Comparison of ENCODE assay signal across 11 mouse cellular contexts in the genomic region with DNA sequence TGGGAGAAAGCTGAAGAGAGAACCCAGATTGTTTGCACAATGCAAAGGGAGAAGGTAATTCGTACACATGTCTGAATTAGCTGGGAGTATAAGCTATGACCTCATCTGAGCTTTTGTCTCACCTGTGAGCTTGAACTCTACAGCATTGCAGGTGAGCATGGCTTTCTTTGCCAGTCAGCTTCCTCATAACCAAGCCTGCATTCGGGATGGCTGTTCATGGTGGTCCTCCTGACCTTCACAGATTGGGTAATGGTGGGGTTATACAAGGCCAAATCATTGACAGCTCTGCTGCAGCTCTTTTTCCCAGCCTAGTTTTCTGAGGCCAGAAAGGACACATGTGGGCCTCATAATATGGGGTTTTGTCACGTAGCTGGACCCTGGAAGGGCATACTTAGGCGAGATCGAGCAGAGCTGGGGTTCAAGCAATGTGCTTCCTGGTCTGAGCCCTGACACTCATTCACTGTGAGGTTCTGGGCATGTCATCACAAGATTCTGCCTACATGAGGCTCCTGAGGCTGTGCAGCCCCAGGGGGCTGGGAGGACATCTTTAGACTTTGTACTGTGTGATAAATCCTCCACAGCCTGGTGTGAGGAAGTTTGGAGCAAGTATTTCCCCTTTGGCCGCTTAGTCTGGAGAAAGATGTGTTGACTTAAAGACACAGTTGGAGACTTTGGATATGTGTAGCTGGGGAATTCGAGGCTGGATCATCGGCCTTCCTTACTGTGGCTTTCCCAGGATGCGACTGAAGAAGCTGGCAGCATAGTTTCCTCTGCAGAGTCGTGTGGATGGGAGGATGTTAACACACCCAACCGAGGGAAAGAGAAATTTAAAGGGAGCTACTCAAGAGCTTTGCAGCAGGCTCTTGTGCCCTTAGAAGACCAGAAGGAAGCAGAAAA. TPM values are rescaled to one million over a fixed set of nuclear protein-coding genes. Genes with fewer than 3 reads are reported as not detected.
A peak's percentile ranks its signal among the peaks of the same experiment; 100 is the strongest.
DNase-seq lines count a peak whose midpoint lies in the region; ATAC-seq and TF ChIP-seq lines count a peak whose summit lies in the region.
"Had no signal": no experiment of that assay in that cellular context is flagged by ENCODE, and none has a peak within 500 bp of the region (broad histone marks: within the 10 kb centered on the region; RNA-seq: fewer than 3 reads in every experiment).

No protein-coding gene starts in this region.

- peak overlapping the region; percentile 27; the same call in 1 of the 2 replicates for H3K4me3 ChIP-seq in kidney, adult 2 months (ENCODE audit: insufficient read depth, low read depth, low read length)
- no peak overlapping the region for H3K4me3 ChIP-seq in brown adipose tissue, adult 24 weeks (ENCODE audit: insufficient read depth, low read depth, low read length)
- no peak overlapping the region for H3K4me3 ChIP-seq in hindbrain, postnatal 0 days (ENCODE audit: low read length)
- H3K4me3 ChIP-seq: erythroblast, embryonic 14.5 days had no signal

- no peak overlapping the region for H3K9ac ChIP-seq in hindbrain, postnatal 0 days (replicated peaks; ENCODE audit: low read length)

- TF ChIP-seq POLR2A in kidney, adult 2 months (IDR thresholded peaks at IDR 0.05; ENCODE audit: low read depth, low read length) = no peak

- intact Hi-C loops in gastrocnemius, postnatal 14 days (cut with DNase I; ENCODE audit: low total_unique reads) = no loop called here

- H3K4me2 ChIP-seq in hindbrain, postnatal 0 days (ENCODE audit: low read depth, low read length) = no peak overlapping the region; the same call in 1 of the 2 replicates

- H3K36me3 ChIP-seq in kidney, adult 2 months (ENCODE audit: control insufficient read depth, insufficient read depth, low read length) = no peaks in the 10 kb centered on the region
- H3K36me3 ChIP-seq in hindbrain, postnatal 0 days (ENCODE audit: insufficient read depth, low read length) = no peaks in the 10 kb centered on the region

- TF ChIP-seq CTCF in kidney, adult 2 months (conservative IDR thresholded peaks at IDR 0.05; ENCODE audit: insufficient read depth, insufficient read length, low read depth, low read length) = no peak
- TF ChIP-seq CTCF in hindbrain, postnatal 0 days (IDR thresholded peaks at IDR 0.05; ENCODE audit: low read depth) = no peak

- no peaks in the 10 kb centered on the region for H3K27me3 ChIP-seq in kidney, adult 2 months (replicated peaks; ENCODE audit: control insufficient read depth, insufficient read depth, low read length)
- H3K27me3 ChIP-seq in hindbrain, postnatal 0 days (ENCODE audit: insufficient read depth, low read length) = no peaks in the 10 kb centered on the region

- no peaks in the 10 kb centered on the region for H3K9me3 ChIP-seq in hindbrain, postnatal 0 days (ENCODE audit: low read length)

- DNase-seq in kidney, adult 2 months = no peak
- no peak for DNase-seq in kidney, adult 11 months
- peak; percentile 27 for DNase-seq in gastrocnemius, postnatal 14 days
- peak; percentile 8 for DNase-seq in hindbrain, postnatal 0 days (ENCODE audit: low spot score)
- DNase-seq in urinary bladder, postnatal 36 days (ENCODE audit: low spot score in 2 of 2) = no peak
- DNase-seq in embryo, embryonic 10 days (ENCODE audit: low spot score) = no peak
- DNase-seq in c-Kit-positive CD71-positive TER-119-positive erythroid progenitor cells, embryonic 14.5 days (ENCODE audit: low spot score) = no peak
- DNase-seq: adrenal gland, postnatal 25 days; right cerebral cortex, postnatal 25 days had no signal

- WGBS in kidney, adult 2 months = 54% methylated on average over 11 of the region's 11 CpGs
- 49% methylated on average over 11 of the region's 11 CpGs for WGBS in hindbrain, postnatal 0 days

- no peaks in the 10 kb centered on the region for H3K4me1 ChIP-seq in kidney, adult 2 months (ENCODE audit: control insufficient read depth, insufficient read depth, low read length)
- peaks cover 10% of the 10 kb centered on the region for H3K4me1 ChIP-seq in brown adipose tissue, adult 24 weeks (ENCODE audit: control insufficient read depth, insufficient read depth, insufficient read length, low read length)
- H3K4me1 ChIP-seq in hindbrain, postnatal 0 days (ENCODE audit: insufficient read depth, low read length) = peaks cover 10% of the 10 kb centered on the region; the same call in 1 of the 2 replicates

- ATAC-seq in hindbrain, postnatal 0 days = 0 out of 2 replicates have a peak, but pooled peaks have one; percentile 16

- H3K27ac ChIP-seq in kidney, adult 2 months (ENCODE audit: insufficient read depth, low read depth, low read length) = peak overlapping the region; percentile 2; the same call in 1 of the 2 replicates
- peak overlapping the region; percentile 73 for H3K27ac ChIP-seq in brown adipose tissue, adult 24 weeks (replicated peaks; ENCODE audit: low read depth, low read length)
- H3K27ac ChIP-seq in hindbrain, postnatal 0 days = peak overlapping the region; percentile 2; the same call in 1 of the 2 replicates

RNA-seq across cellular contexts. Expression of a gene that starts 2.3 kb away (rescaled TPM):
- 2.2 and 2.4 TPM in 2 replicates for polyA plus RNA-seq in kidney, adult 2 months (2012; rRNA removed)
- 0.63 and 0.75 TPM in 2 replicates for polyA plus RNA-seq in brown adipose tissue, adult 24 weeks (2012; ENCODE audit: insufficient read depth, insufficient read length, missing spikeins)
- 1 to 10 TPM; 1.5 to 2.3 TPM for total RNA-seq in gastrocnemius, postnatal 14 days (2021)
- 0.79 and 2.0 TPM in 2 replicates for total RNA-seq in hindbrain, postnatal 0 days (2014; rRNA removed)
- polyA plus RNA-seq in hindbrain, postnatal 0 days (2015; fragmentation: Nextera tagmentation; extraction: Ambion mirVana) = 1.5 and 1.7 TPM in 2 replicates
- polyA plus RNA-seq: erythroblast, embryonic 14.5 days had no signal

Comparison
In these comparisons a context has a peak if more than half of its experiments do, and no peak if none do; other contexts are left out.
1. DNase-seq: peak in gastrocnemius, postnatal 14 days (single experiment) and hindbrain, postnatal 0 days (single experiment); none in kidney, adult 2 months (single experiment), kidney, adult 11 months (single experiment), urinary bladder, postnatal 36 days (0 of 2), embryo, embryonic 10 days (single experiment) and c-Kit-positive CD71-positive TER-119-positive erythroid progenitor cells, embryonic 14.5 days (single experiment).
2. H3K27ac ChIP-seq: peak in every context shown above with its lines; median percentile 73 in brown adipose tissue, adult 24 weeks; 2 in kidney, adult 2 months; 2 in hindbrain, postnatal 0 days.